Mouse (Mus musculus): ENCODE measurements around the gene Mef2d. TPM values are rescaled to one million over a fixed set of nuclear protein-coding genes. Genes with fewer than 3 reads are reported as not detected.

Gene Mef2d
- polyA plus RNA-seq, 1 experiment, result 49.1 TPM

GRCm38 (mm10) chr3:88204751-88205150 is 62.6 kb downstream of the Mef2d start:
- TF ChIP-seq POLR2A (IDR thresholded peaks at IDR 0.05; ENCODE audit: low read depth, low read length), result no peak
- no peak for TF ChIP-seq CTCF (IDR thresholded peaks at IDR 0.05; ENCODE audit: borderline replicate concordance, insufficient read depth, low read length)
- no peak overlapping the region for H3K27ac ChIP-seq (ENCODE audit: insufficient read depth, low read length)
- peaks cover 1% of the 10 kb centered on the region; the same call in 1 of the 2 replicates for H3K4me1 ChIP-seq (ENCODE audit: control insufficient read depth, insufficient read depth, low read length)
- H3K4me3 ChIP-seq (ENCODE audit: insufficient read depth, low read length), result no peak overlapping the region

GRCm38 (mm10) chr3:88205176-88205562 is 63.0 kb downstream of the Mef2d start:
- no peak overlapping the region for H3K4me3 ChIP-seq (ENCODE audit: insufficient read depth, low read length)
- H3K27ac ChIP-seq (ENCODE audit: insufficient read depth, low read length), result no peak overlapping the region
- TF ChIP-seq CTCF (IDR thresholded peaks at IDR 0.05; ENCODE audit: borderline replicate concordance, insufficient read depth, low read length), result no peak
- no peak for TF ChIP-seq POLR2A (IDR thresholded peaks at IDR 0.05; ENCODE audit: low read depth, low read length)
- peaks cover 6% of the 10 kb centered on the region for H3K4me1 ChIP-seq (ENCODE audit: control insufficient read depth, insufficient read depth, low read length)

- Histone ChIP-seq H3K27ac (ENCODE audit: insufficient read depth, low read length) (no peak overlapping the region), H3K4me3 (ENCODE audit: insufficient read depth, low read length) (no peak overlapping the region), H3K4me1 (ENCODE audit: control insufficient read depth, insufficient read depth, low read length) (peaks cover 7% of the 10 kb centered on the region)
- TF ChIP-seq POLR2A (IDR thresholded peaks at IDR 0.05; ENCODE audit: low read depth, low read length) (no peak), CTCF (IDR thresholded peaks at IDR 0.05; ENCODE audit: borderline replicate concordance, insufficient read depth, low read length) (no peak)
Measured at GRCm38 (mm10) chr3:88205563-88206491, 63.7 kb downstream of the Mef2d start.

GRCm38 (mm10) chr3:88206500-88206899 is 64.3 kb downstream of the Mef2d start:
- Histone ChIP-seq H3K4me3 (ENCODE audit: insufficient read depth, low read length) (no peak overlapping the region), H3K4me1 (ENCODE audit: control insufficient read depth, insufficient read depth, low read length) (peaks cover 7% of the 10 kb centered on the region), H3K27ac (ENCODE audit: insufficient read depth, low read length) (no peak overlapping the region)
- TF ChIP-seq CTCF (IDR thresholded peaks at IDR 0.05; ENCODE audit: borderline replicate concordance, insufficient read depth, low read length), result no peak
- no peak for TF ChIP-seq POLR2A (IDR thresholded peaks at IDR 0.05; ENCODE audit: low read depth, low read length)

- TF ChIP-seq CTCF (IDR thresholded peaks at IDR 0.05; ENCODE audit: borderline replicate concordance, insufficient read depth, low read length) (no peak), POLR2A (IDR thresholded peaks at IDR 0.05; ENCODE audit: low read depth, low read length) (no peak)
- H3K27ac ChIP-seq (ENCODE audit: insufficient read depth, low read length), result no peak overlapping the region
- H3K4me1 ChIP-seq (ENCODE audit: control insufficient read depth, insufficient read depth, low read length), result peaks cover 7% of the 10 kb centered on the region
- no peak overlapping the region for H3K4me3 ChIP-seq (ENCODE audit: insufficient read depth, low read length)
Measured at GRCm38 (mm10) chr3:88206901-88207371, 64.8 kb downstream of the Mef2d start.

- Histone ChIP-seq H3K4me3 (ENCODE audit: insufficient read depth, low read length) (no peak overlapping the region), H3K4me1 (ENCODE audit: control insufficient read depth, insufficient read depth, low read length) (peaks cover 7% of the 10 kb centered on the region), H3K27ac (ENCODE audit: insufficient read depth, low read length) (no peak overlapping the region)
- no peak for TF ChIP-seq CTCF (IDR thresholded peaks at IDR 0.05; ENCODE audit: borderline replicate concordance, insufficient read depth, low read length)
- no peak for TF ChIP-seq POLR2A (IDR thresholded peaks at IDR 0.05; ENCODE audit: low read depth, low read length)
Measured at GRCm38 (mm10) chr3:88207451-88208100, 65.4 kb downstream of the Mef2d start.

GRCm38 (mm10) chr3:88208226-88208720 is 66.1 kb downstream of the Mef2d start:
- no peak overlapping the region for H3K27ac ChIP-seq (ENCODE audit: insufficient read depth, low read length)
- H3K4me3 ChIP-seq (ENCODE audit: insufficient read depth, low read length), result no peak overlapping the region
- TF ChIP-seq CTCF (IDR thresholded peaks at IDR 0.05; ENCODE audit: borderline replicate concordance, insufficient read depth, low read length) (no peak), POLR2A (IDR thresholded peaks at IDR 0.05; ENCODE audit: low read depth, low read length) (no peak)
- H3K4me1 ChIP-seq (ENCODE audit: control insufficient read depth, insufficient read depth, low read length), result peaks cover 7% of the 10 kb centered on the region

DNA sequence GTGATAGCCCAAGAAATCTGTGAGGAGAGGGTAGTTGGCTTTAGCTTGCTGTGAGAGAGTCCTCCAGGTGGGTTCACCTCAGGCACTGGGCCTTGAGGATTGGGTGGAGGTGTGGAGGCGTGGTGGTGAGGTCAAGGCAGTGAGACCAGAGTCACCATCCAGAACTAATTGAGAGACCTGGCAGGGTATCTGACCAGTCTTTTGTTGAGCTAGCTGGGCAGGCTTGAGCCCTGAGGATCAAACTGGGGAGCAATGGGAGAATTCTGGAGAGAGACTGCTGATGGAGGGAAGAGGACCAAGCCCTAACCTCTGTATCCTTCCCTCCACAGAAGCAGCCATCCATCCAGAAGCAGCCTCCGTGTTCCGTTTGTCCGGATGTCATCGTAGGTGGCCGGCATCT is 67.1 kb downstream of the Mef2d start:
- peaks cover 7% of the 10 kb centered on the region for H3K4me1 ChIP-seq (ENCODE audit: control insufficient read depth, insufficient read depth, low read length)
- H3K27ac ChIP-seq (ENCODE audit: insufficient read depth, low read length), result no peak overlapping the region
- H3K4me3 ChIP-seq (ENCODE audit: insufficient read depth, low read length), result no peak overlapping the region
- TF ChIP-seq POLR2A (IDR thresholded peaks at IDR 0.05; ENCODE audit: low read depth, low read length), result no peak
- TF ChIP-seq CTCF (IDR thresholded peaks at IDR 0.05; ENCODE audit: borderline replicate concordance, insufficient read depth, low read length), result no peak

DNA sequence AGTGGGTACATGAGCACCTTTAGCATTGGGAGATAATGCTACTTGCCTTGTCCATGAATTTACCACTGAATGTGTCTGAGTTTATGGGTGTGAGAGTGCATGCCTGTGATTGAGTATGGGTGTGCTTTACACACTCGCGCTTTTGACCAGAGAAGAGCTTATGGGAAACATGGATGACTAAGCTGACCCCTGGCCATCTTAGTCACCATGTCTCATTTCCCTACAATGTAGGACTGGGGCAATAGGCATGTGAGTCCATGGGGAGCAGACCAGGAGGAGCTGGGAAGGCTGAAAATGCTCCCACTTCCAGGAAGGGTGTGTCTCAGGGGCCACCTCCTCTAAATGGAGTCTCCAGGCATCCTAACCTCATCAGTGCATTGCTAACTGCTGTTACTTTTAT is 67.9 kb downstream of the Mef2d start:
- H3K4me1 ChIP-seq (ENCODE audit: control insufficient read depth, insufficient read depth, low read length), result peaks cover 7% of the 10 kb centered on the region
- no peak for TF ChIP-seq POLR2A (IDR thresholded peaks at IDR 0.05; ENCODE audit: low read depth, low read length)
- no peak for TF ChIP-seq CTCF (IDR thresholded peaks at IDR 0.05; ENCODE audit: borderline replicate concordance, insufficient read depth, low read length)
- H3K4me3 ChIP-seq (ENCODE audit: insufficient read depth, low read length), result no peak overlapping the region
- no peak overlapping the region for H3K27ac ChIP-seq (ENCODE audit: insufficient read depth, low read length)
